Mouse (Mus musculus): ENCODE data around the gene Ptgis. TPM values are rescaled to one million over a fixed set of nuclear protein-coding genes. Genes with fewer than 3 reads are reported as not detected.

The Ptgis gene
- polyA plus RNA-seq, 2 experiments: 31.2 to 37.7 TPM

DNA sequence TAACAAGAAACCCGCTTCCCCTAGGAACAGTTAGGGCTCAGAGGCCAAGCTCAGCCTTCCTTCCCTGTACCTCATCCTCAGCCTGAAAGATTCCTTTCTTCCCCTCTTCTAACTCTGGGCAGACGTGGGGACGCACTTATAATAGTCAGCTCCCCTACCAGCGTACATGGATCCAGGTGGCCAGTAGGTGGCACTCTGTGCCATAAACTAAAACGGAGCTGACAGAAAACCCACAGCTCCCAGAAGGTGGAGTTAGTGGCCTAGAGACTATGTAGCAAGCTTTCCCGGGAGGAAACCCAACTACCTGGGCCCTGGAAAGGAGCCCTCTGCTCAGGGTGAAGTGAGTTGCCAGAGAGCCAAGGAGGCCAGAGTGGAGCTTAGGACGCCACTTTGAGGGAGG, 18.3 kb downstream of the Ptgis start:
- DNase-seq (ENCODE audit: low spot score) (peak; percentile 87), ATAC-seq (ENCODE audit: low FRiP score, low read depth) (peak; percentile 45; the same call in 1 of the 2 replicates)
- Histone ChIP-seq H3K4me2 (replicated peaks; ENCODE audit: low read depth, low read length, severe bottlenecking) (no peak overlapping the region), H3K4me3 (replicated peaks; ENCODE audit: low read length) (no peak overlapping the region), H3K9ac (ENCODE audit: low read depth, low read length, severe bottlenecking) (no peak overlapping the region), H3K27ac (replicated peaks; ENCODE audit: low read depth, low read length) (no peak overlapping the region), H3K27me3 (ENCODE audit: control insufficient read depth, insufficient read depth, low read length) (no peaks in the 10 kb centered on the region), H3K9me3 (ENCODE audit: control insufficient read depth, low read length) (no peaks in the 10 kb centered on the region), H3K4me1 (ENCODE audit: control insufficient read depth, insufficient read depth, low read length) (no peaks in the 10 kb centered on the region), H3K36me3 (ENCODE audit: control insufficient read depth, insufficient read depth, low read length) (peaks cover 5% of the 10 kb centered on the region; the same call in 1 of the 2 replicates)
- TF ChIP-seq POLR2A (IDR thresholded peaks at IDR 0.05; ENCODE audit: borderline replicate concordance, extremely low read depth, insufficient read depth, insufficient read length): no peak
- WGBS: 26% methylated on average over 7 of the region's 7 CpGs

DNA sequence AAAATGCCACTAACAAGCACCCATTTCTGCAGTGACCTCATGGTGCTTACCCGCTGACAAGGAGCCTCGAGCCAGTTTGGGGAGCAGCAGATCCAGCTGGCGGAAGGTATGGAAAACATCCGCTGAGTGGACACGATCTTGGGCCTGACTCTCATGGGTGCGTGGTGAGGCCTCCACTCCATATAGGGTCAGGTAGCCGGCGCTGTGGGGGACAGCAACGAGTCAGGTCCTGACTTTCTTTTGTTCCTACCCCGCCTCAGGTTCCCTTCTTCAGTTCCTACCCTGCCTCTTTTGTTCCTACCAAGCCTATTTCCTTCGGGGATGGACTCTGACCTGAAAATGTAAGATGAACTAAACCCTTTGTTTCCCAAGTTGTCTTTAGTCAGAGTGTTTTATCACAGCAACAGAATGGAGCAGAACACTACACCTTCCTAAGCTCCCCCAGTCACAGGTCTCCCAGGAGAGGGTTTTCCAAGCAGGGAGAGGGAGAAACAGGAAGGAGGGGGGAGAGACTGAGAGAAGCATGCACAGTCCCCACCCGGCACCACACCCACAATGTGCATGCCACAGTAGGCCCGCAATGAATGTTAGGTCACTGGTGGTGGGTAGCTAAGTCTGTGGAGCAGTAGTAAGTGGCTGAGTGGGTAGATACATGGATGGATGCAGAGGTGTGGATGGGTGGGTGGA, 19.1 kb downstream of the Ptgis start:
- Histone ChIP-seq H3K9ac (ENCODE audit: low read depth, low read length, severe bottlenecking) (no peak overlapping the region), H3K27ac (replicated peaks; ENCODE audit: low read depth, low read length) (no peak overlapping the region), H3K4me3 (replicated peaks; ENCODE audit: low read length) (no peak overlapping the region), H3K4me1 (ENCODE audit: control insufficient read depth, insufficient read depth, low read length) (no peaks in the 10 kb centered on the region), H3K27me3 (ENCODE audit: control insufficient read depth, insufficient read depth, low read length) (no peaks in the 10 kb centered on the region), H3K9me3 (ENCODE audit: control insufficient read depth, low read length) (no peaks in the 10 kb centered on the region), H3K36me3 (ENCODE audit: control insufficient read depth, insufficient read depth, low read length) (peaks cover 3% of the 10 kb centered on the region; the same call in 1 of the 2 replicates), H3K4me2 (replicated peaks; ENCODE audit: low read depth, low read length, severe bottlenecking) (no peak overlapping the region)
- ATAC-seq (ENCODE audit: low FRiP score, low read depth) (no peak), DNase-seq (ENCODE audit: low spot score) (no peak)
- no peak for TF ChIP-seq POLR2A (IDR thresholded peaks at IDR 0.05; ENCODE audit: borderline replicate concordance, extremely low read depth, insufficient read depth, insufficient read length)
- 88% methylated on average over 13 of the region's 13 CpGs for WGBS

DNA sequence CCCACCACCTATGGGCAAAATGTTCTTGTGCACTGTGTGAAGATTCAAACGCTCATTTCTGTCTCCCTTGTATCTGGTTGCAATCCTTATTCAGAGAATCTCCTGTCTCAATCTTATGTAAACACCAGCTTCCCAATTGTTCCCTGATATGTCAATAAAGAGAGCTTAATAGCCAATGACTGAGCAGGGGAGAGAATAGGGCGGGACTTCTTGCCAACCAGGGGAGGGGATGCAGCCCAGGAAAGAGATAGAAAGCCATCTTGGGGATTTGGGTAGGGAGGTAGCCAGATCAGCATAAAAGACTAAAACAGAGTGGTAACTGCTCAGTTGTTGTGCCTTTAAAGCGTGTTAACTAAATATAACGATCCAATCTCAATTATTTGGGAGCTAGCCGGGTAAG, 19.7 kb downstream of the Ptgis start:
- DNase-seq (ENCODE audit: low spot score) (no peak), ATAC-seq (ENCODE audit: low FRiP score, low read depth) (no peak)
- no peak overlapping the region for H3K27ac ChIP-seq (replicated peaks; ENCODE audit: low read depth, low read length)
- peaks cover 3% of the 10 kb centered on the region; the same call in 1 of the 2 replicates for H3K36me3 ChIP-seq (ENCODE audit: control insufficient read depth, insufficient read depth, low read length)
- H3K27me3 ChIP-seq (ENCODE audit: control insufficient read depth, insufficient read depth, low read length): no peaks in the 10 kb centered on the region
- no peak overlapping the region for H3K4me2 ChIP-seq (replicated peaks; ENCODE audit: low read depth, low read length, severe bottlenecking)
- no peak overlapping the region for H3K9ac ChIP-seq (ENCODE audit: low read depth, low read length, severe bottlenecking)
- 79% methylated on average over 5 of the region's 5 CpGs for WGBS
- H3K4me3 ChIP-seq (replicated peaks; ENCODE audit: low read length): no peak overlapping the region
- H3K4me1 ChIP-seq (ENCODE audit: control insufficient read depth, insufficient read depth, low read length): no peaks in the 10 kb centered on the region
- H3K9me3 ChIP-seq (ENCODE audit: control insufficient read depth, low read length): no peaks in the 10 kb centered on the region
- TF ChIP-seq POLR2A (IDR thresholded peaks at IDR 0.05; ENCODE audit: borderline replicate concordance, extremely low read depth, insufficient read depth, insufficient read length): no peak

DNA sequence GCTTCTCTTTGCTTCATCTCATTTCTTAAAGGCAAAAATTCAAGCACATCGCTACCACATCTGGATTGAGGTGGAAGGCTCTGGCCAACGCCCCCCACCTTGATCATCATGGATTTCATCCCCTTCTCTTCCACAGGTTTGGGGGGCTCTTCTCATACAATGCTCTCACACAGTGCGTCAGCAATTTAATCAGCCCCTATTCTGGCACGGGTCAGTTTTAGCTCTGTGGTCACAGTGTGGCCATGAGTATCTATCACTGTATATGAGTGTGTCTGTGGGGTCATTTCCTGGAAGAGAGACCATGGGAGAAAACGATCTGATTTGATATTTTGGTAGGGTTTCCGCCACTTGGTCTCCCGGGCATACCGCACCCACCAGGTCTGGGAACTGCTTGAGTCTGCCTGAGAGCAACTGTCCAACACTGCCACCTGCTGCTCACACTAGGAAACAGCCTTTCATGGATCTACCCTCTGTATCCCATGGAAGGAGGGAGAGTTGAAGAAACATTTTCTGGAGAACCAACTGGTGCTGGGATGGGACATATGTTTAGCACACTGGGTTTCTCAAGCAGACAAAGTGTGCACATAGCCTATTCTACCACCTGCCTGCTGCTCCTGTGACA, 21.1 kb downstream of the Ptgis start:
- H3K4me2 ChIP-seq (replicated peaks; ENCODE audit: low read depth, low read length, severe bottlenecking): no peak overlapping the region
- no peaks in the 10 kb centered on the region for H3K4me1 ChIP-seq (ENCODE audit: control insufficient read depth, insufficient read depth, low read length)
- H3K9ac ChIP-seq (ENCODE audit: low read depth, low read length, severe bottlenecking): no peak overlapping the region
- WGBS: 51% methylated on average over 8 of the region's 8 CpGs
- no peaks in the 10 kb centered on the region for H3K9me3 ChIP-seq (ENCODE audit: control insufficient read depth, low read length)
- H3K4me3 ChIP-seq (replicated peaks; ENCODE audit: low read length): no peak overlapping the region
- H3K36me3 ChIP-seq (ENCODE audit: control insufficient read depth, insufficient read depth, low read length): peaks cover 8% of the 10 kb centered on the region
- ATAC-seq (ENCODE audit: low FRiP score, low read depth): peak; percentile 75
- no peak overlapping the region for H3K27ac ChIP-seq (replicated peaks; ENCODE audit: low read depth, low read length)
- H3K27me3 ChIP-seq (ENCODE audit: control insufficient read depth, insufficient read depth, low read length): no peaks in the 10 kb centered on the region
- peak; percentile 84 for DNase-seq (ENCODE audit: low spot score)
- TF ChIP-seq POLR2A (IDR thresholded peaks at IDR 0.05; ENCODE audit: borderline replicate concordance, extremely low read depth, insufficient read depth, insufficient read length): no peak

DNA sequence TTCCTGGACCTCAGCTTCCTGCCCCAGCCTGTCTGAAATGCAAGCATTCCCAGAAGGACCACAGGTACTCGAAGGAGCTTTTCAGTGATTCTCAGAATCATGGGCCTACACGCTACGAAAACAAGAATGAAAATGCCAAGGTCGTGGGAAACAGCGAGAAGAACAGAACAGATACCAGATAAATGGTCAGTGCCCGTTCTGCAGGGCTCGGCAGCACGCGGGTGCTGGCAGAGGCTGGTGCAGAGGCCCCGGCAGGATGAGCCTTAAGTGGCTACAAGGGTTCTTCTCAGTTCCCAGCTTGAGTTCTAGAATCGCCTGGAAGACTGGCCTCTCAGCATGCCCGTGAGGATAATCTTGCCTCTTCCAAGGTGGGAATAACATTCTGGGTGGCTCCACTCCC, 26.7 kb downstream of the Ptgis start:
- Histone ChIP-seq H3K4me1 (ENCODE audit: control insufficient read depth, insufficient read depth, low read length) (no peaks in the 10 kb centered on the region), H3K4me3 (replicated peaks; ENCODE audit: low read length) (no peak overlapping the region), H3K36me3 (ENCODE audit: control insufficient read depth, insufficient read depth, low read length) (peaks cover 18% of the 10 kb centered on the region), H3K27me3 (ENCODE audit: control insufficient read depth, insufficient read depth, low read length) (no peaks in the 10 kb centered on the region), H3K9me3 (ENCODE audit: control insufficient read depth, low read length) (no peaks in the 10 kb centered on the region), H3K27ac (replicated peaks; ENCODE audit: low read depth, low read length) (no peak overlapping the region), H3K9ac (ENCODE audit: low read depth, low read length, severe bottlenecking) (no peak overlapping the region; the same call in 1 of the 2 replicates), H3K4me2 (replicated peaks; ENCODE audit: low read depth, low read length, severe bottlenecking) (no peak overlapping the region)
- WGBS: 92% methylated on average over 12 of the region's 12 CpGs
- no peak for TF ChIP-seq POLR2A (IDR thresholded peaks at IDR 0.05; ENCODE audit: borderline replicate concordance, extremely low read depth, insufficient read depth, insufficient read length)
- ATAC-seq (ENCODE audit: low FRiP score, low read depth) (no peak), DNase-seq (ENCODE audit: low spot score) (no peak)

Data from limb, embryonic 14.5 days (tissue).